In the genomic region with DNA sequence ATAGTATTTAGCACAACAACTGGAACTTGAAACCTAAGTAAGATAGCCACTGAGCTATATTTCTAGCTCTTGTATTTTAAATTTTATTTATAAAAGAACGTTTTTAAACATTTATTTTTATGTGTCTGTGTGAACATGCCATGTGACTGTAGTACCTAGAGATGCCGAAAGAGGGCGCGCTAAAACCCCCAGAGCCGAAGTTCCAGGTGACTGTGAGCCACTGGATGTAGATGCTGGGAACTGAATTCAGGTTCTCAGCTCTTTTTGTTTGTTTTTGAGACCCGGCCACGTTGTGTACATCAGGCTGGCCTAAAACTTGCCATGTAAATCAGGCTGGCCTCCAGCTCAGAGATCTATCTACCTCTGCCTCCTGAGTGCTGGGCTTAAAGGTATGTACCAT, we compare ENCODE assay signal across 10 mouse cellular contexts. TPM values are rescaled to one million over a fixed set of nuclear protein-coding genes. Genes with fewer than 3 reads are reported as not detected.
DNase-seq lines count a peak whose midpoint lies in the region; ATAC-seq lines count a peak whose summit lies in the region.
"Had no signal": no experiment of that assay in that cellular context is flagged by ENCODE, and none has a peak within 500 bp of the region (broad histone marks: within the 10 kb centered on the region; RNA-seq: fewer than 3 reads in every experiment).

No protein-coding gene starts in this region.

- no peak overlapping the region for H3K4me3 ChIP-seq in hindbrain, embryonic 12.5 days

- H3K9me3 ChIP-seq in hindbrain, embryonic 12.5 days (replicated peaks): no peaks in the 10 kb centered on the region

- ATAC-seq in hindbrain, embryonic 12.5 days (ENCODE audit: low FRiP score): no peak

- DNase-seq in heart, postnatal 4 days: peak; percentile 44
- DNase-seq in heart, postnatal 36 days: no peak
- DNase-seq in 416B (ENCODE audit: low read depth) (peak; percentile 61), NIH3T3 (ENCODE audit: low read depth) (peak; percentile 64)
- peak; percentile 56 for DNase-seq in lung, postnatal 14 days
- no peak for DNase-seq in urinary bladder, postnatal 36 days (ENCODE audit: low spot score in 2 of 2)
- no peak for DNase-seq in right cerebral cortex, adult 2 months (ENCODE audit: low spot score in 2 of 2)

- peaks cover 7% of the 10 kb centered on the region for H3K4me1 ChIP-seq in hindbrain, embryonic 12.5 days

- no peak overlapping the region for H3K27ac ChIP-seq in hindbrain, embryonic 12.5 days

- intact Hi-C loops in heart, postnatal 36 days (cut with DNase I): no loop called here

- H3K36me3 ChIP-seq in hindbrain, embryonic 12.5 days: no peaks in the 10 kb centered on the region

- WGBS in hindbrain, embryonic 12.5 days: 19% methylated on average over 7 of the region's 7 CpGs

- H3K9ac ChIP-seq in hindbrain, embryonic 12.5 days: no peak overlapping the region

- no peak overlapping the region for H3K4me2 ChIP-seq in hindbrain, embryonic 12.5 days (replicated peaks)

- H3K27me3 ChIP-seq in hindbrain, embryonic 12.5 days: no peaks in the 10 kb centered on the region

RNA-seq across cellular contexts. Expression of a gene that starts 3.0 kb away (rescaled TPM):
- not detected for total RNA-seq in heart, postnatal 4 days (2021)
- total RNA-seq in heart, postnatal 36 days (2021): not detected
- polyA plus RNA-seq in hindbrain, embryonic 12.5 days (2016; fragmentation: Nextera tagmentation; extraction: Ambion mirVana): 0.35 and 0.73 TPM in 2 replicates
- total RNA-seq: adrenal gland, adult 18-20 months; left cerebral cortex, postnatal 14 days had no signal

RNA-seq across cellular contexts. Expression of a gene that starts 24.4 kb away (rescaled TPM):
- 10 to 100 TPM; 12.1 to 12.7 TPM for total RNA-seq in heart, postnatal 4 days (2021)
- 10 to 100 TPM in 1 of 2 experiments, 1 to 10 TPM in 1; 7.3 to 10.7 TPM for total RNA-seq in heart, postnatal 36 days (2021)
- polyA plus RNA-seq in hindbrain, embryonic 12.5 days (2016; fragmentation: Nextera tagmentation; extraction: Ambion mirVana): 14.3 and 17.8 TPM in 2 replicates

RNA-seq across cellular contexts. Expression of a gene that starts 29.0 kb away (rescaled TPM):
- 10 to 100 TPM; 19.2 to 19.8 TPM for total RNA-seq in heart, postnatal 4 days (2021)
- total RNA-seq in heart, postnatal 36 days (2021): 10 to 100 TPM; 16.7 to 19.3 TPM
- 13.5 and 13.6 TPM in 2 replicates for polyA plus RNA-seq in hindbrain, embryonic 12.5 days (2016; fragmentation: Nextera tagmentation; extraction: Ambion mirVana)

RNA-seq across cellular contexts. Expression of a gene that starts 54.2 kb away (rescaled TPM):
- total RNA-seq in heart, postnatal 4 days (2021): 10 to 100 TPM; 27.7 to 29.5 TPM
- 10 to 100 TPM; 16.6 to 19.0 TPM for total RNA-seq in heart, postnatal 36 days (2021)
- 112 and 115 TPM in 2 replicates for polyA plus RNA-seq in hindbrain, embryonic 12.5 days (2016; fragmentation: Nextera tagmentation; extraction: Ambion mirVana)

Comparison
In these comparisons a context has a peak if more than half of its experiments do, and no peak if none do; other contexts are left out.
1. DNase-seq: peak in heart, postnatal 4 days (single experiment), 416B (single experiment), NIH3T3 (single experiment) and lung, postnatal 14 days (single experiment); none in heart, postnatal 36 days (0 of 2), urinary bladder, postnatal 36 days (0 of 2) and right cerebral cortex, adult 2 months (0 of 2).